27 mouse cellular contexts compared by ENCODE assay signal in the genomic region with DNA sequence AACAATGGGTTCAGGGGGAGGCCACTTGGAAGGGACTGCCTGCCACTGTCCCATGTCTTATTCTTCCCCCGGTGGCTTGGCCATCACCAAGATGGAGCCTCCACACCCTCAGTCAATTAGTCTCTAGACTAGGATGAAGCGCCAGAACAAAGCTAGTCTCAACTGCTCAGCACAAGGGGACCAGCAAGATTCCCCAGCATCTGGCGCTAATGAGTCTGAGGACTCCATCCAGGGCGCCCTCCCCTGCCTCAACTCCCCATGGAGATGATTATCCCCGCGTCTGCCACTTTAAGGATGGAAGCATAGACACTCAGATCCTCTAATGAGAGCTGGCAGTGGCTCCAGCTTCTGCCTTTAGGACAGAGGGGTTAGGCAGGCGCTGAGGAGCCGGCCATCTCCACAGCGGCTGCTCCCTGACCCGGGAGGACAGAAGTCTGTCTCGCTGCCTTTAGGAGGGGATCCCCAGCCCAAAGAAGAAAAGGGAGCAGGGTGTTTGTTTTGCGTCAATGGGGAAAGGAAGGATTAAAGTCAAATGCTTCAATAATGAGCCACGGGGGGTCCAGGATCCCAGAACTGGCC.
DNase-seq lines count a peak whose midpoint lies in the region; ATAC-seq lines count a peak whose summit lies in the region.
"Had no signal": no experiment of that assay in that cellular context is flagged by ENCODE, and none has a peak within 500 bp of the region (broad histone marks: within the 10 kb centered on the region; RNA-seq: fewer than 3 reads in every experiment).

No protein-coding gene starts in this region.

- H3K27me3 ChIP-seq in midbrain, embryonic 13.5 days: no peaks in the 10 kb centered on the region
- no peaks in the 10 kb centered on the region for H3K27me3 ChIP-seq in midbrain, embryonic 15.5 days (replicated peaks)
- H3K27me3 ChIP-seq in limb, embryonic 11.5 days (ENCODE audit: control insufficient read depth, insufficient read depth, low read length): 0 out of 2 replicates have a peak, but pooled peaks cover 3% of the 10 kb centered on the region
- H3K27me3 ChIP-seq: neural tube, embryonic 12.5 days had no signal

- H3K9me3 ChIP-seq in midbrain, embryonic 13.5 days: no peaks in the 10 kb centered on the region
- H3K9me3 ChIP-seq in midbrain, embryonic 15.5 days: no peaks in the 10 kb centered on the region
- no peaks in the 10 kb centered on the region for H3K9me3 ChIP-seq in limb, embryonic 11.5 days (ENCODE audit: control insufficient read depth, low read length)
- H3K9me3 ChIP-seq: hindbrain, embryonic 13.5 days; limb, embryonic 15.5 days; liver, embryonic 13.5 days; midbrain, embryonic 12.5 days; neural tube, embryonic 12.5 days had no signal

- 0 out of 2 replicates have a peak, but pooled peaks have one; percentile 24 for ATAC-seq in midbrain, embryonic 13.5 days
- no peak for ATAC-seq in midbrain, embryonic 15.5 days (replicated peaks)
- ATAC-seq in limb, embryonic 11.5 days (ENCODE audit: insufficient number of reproducible peaks, low FRiP score, low TSS enrichment, low read depth): no peak
- ATAC-seq: forebrain, embryonic 14.5 days; intestine, embryonic 16.5 days; Patski had no signal

- H3K4me3 ChIP-seq in midbrain, embryonic 13.5 days (replicated peaks): no peak overlapping the region
- H3K4me3 ChIP-seq in midbrain, embryonic 15.5 days: no peak overlapping the region
- no peak overlapping the region for H3K4me3 ChIP-seq in limb, embryonic 11.5 days (ENCODE audit: low read depth, low read length)
- H3K4me3 ChIP-seq: gastrocnemius, adult 2 months; hindbrain, embryonic 13.5 days; limb, embryonic 15.5 days; liver, embryonic 13.5 days; midbrain, embryonic 12.5 days; myocyte; neural tube, embryonic 12.5 days had no signal

- DNase-seq in embryo, embryonic 10.5 days (ENCODE audit: low spot score): peak; percentile 10
- DNase-seq in embryo, embryonic 10 days (ENCODE audit: low spot score): no peak
- DNase-seq in limb, embryonic 11.5 days (ENCODE audit: low spot score): peak; percentile 19
- DNase-seq in urinary bladder, postnatal 25 days (ENCODE audit: low spot score): no peak
- DNase-seq in lung, postnatal 10 days: no peak
- DNase-seq: adrenal gland, postnatal 10 days; cerebellum, adult 11-12 months; gastrocnemius, adult 2 months; gastrocnemius, postnatal 36 days; heart, postnatal 36 days; kidney, adult 8-10 months; kidney, postnatal 4 days; liver, embryonic 13.5 days; lung, embryonic 14.5 days had no signal

- peaks cover 7% of the 10 kb centered on the region; the same call in 1 of the 2 replicates for H3K4me1 ChIP-seq in midbrain, embryonic 13.5 days (replicated peaks)
- 0 out of 2 replicates have a peak, but pooled peaks cover 5% of the 10 kb centered on the region for H3K4me1 ChIP-seq in midbrain, embryonic 15.5 days
- H3K4me1 ChIP-seq in limb, embryonic 11.5 days (ENCODE audit: control insufficient read depth, insufficient read depth, low read length): no peaks in the 10 kb centered on the region
- H3K4me1 ChIP-seq: hindbrain, embryonic 13.5 days; liver, embryonic 13.5 days; neural tube, embryonic 12.5 days had no signal

- H3K4me2 ChIP-seq in midbrain, embryonic 13.5 days (replicated peaks): no peak overlapping the region
- H3K4me2 ChIP-seq in midbrain, embryonic 15.5 days: no peak overlapping the region
- H3K4me2 ChIP-seq in limb, embryonic 11.5 days (ENCODE audit: low read depth, severe bottlenecking): no peak overlapping the region
- H3K4me2 ChIP-seq: heart, embryonic 11.5 days; hindbrain, embryonic 13.5 days; limb, embryonic 15.5 days; liver, embryonic 13.5 days; lung, embryonic 14.5 days; midbrain, embryonic 12.5 days; neural tube, embryonic 12.5 days had no signal

- no peak overlapping the region for H3K27ac ChIP-seq in midbrain, embryonic 13.5 days
- no peak overlapping the region for H3K27ac ChIP-seq in midbrain, embryonic 15.5 days
- H3K27ac ChIP-seq in limb, embryonic 11.5 days (replicated peaks; ENCODE audit: low read depth, low read length): no peak overlapping the region
- H3K27ac ChIP-seq: gastrocnemius, adult 2 months; hindbrain, embryonic 13.5 days; kidney, postnatal 0 days; limb, embryonic 15.5 days; liver, embryonic 13.5 days; midbrain, embryonic 12.5 days; neural tube, embryonic 12.5 days had no signal

- WGBS in midbrain, embryonic 13.5 days: 2% methylated on average over 13 of the region's 13 CpGs
- WGBS in midbrain, embryonic 15.5 days: 3% methylated on average over 13 of the region's 13 CpGs
- WGBS in limb, embryonic 11.5 days: 18% methylated on average over 13 of the region's 13 CpGs

- no peak overlapping the region for H3K9ac ChIP-seq in midbrain, embryonic 13.5 days (replicated peaks)
- H3K9ac ChIP-seq in midbrain, embryonic 15.5 days: no peak overlapping the region
- no peak overlapping the region for H3K9ac ChIP-seq in limb, embryonic 11.5 days (ENCODE audit: low read length)
- H3K9ac ChIP-seq: hindbrain, embryonic 13.5 days; limb, embryonic 15.5 days; liver, embryonic 13.5 days; lung, embryonic 14.5 days; midbrain, embryonic 12.5 days; neural tube, embryonic 12.5 days had no signal

- H3K36me3 ChIP-seq in midbrain, embryonic 13.5 days: no peaks in the 10 kb centered on the region
- H3K36me3 ChIP-seq in midbrain, embryonic 15.5 days (replicated peaks): no peaks in the 10 kb centered on the region
- no peaks in the 10 kb centered on the region for H3K36me3 ChIP-seq in limb, embryonic 11.5 days (ENCODE audit: control insufficient read depth, insufficient read depth, low read length)
- H3K36me3 ChIP-seq: G1E; hindbrain, embryonic 13.5 days; limb, embryonic 15.5 days; liver, embryonic 13.5 days; midbrain, embryonic 12.5 days; neural tube, embryonic 12.5 days had no signal

Comparison
In these comparisons a context has a peak if more than half of its experiments do, and no peak if none do; other contexts are left out.
1. DNase-seq: peak in embryo, embryonic 10.5 days (single experiment) and limb, embryonic 11.5 days (single experiment); none in embryo, embryonic 10 days (single experiment), urinary bladder, postnatal 25 days (single experiment) and lung, postnatal 10 days (single experiment).